Mouse (Mus musculus): ENCODE measurements around the gene Smg6. TPM values are rescaled to one million over a fixed set of nuclear protein-coding genes. Genes with fewer than 3 reads are reported as not detected.

Gene Smg6
- total and polyA plus RNA-seq, 2 experiments from 2014 or later, result 9.6 to 25.8 TPM

DNA sequence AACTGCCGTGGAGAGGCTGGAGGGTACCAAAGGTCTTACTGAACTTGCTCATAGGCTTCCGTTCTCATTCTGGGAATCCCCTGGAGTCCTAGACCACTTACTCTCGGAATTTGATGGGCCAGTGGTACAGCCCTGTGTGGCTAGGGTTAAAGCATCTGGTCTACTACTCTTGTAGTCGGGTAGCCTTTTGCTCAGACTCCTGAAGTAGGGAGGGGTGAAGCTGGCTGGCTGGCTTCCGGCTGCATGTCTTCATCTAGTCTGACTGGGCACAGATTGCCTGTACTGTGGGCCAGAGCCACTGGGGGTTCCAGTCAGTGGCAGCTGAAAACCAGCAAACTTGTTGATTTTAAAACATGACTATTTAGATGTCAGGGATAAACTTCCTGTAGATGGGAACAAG lies 167.0 kb downstream of the Smg6 start:
- Histone ChIP-seq H3K27me3 (ENCODE audit: insufficient read depth, low read length) (no peaks in the 10 kb centered on the region), H3K4me2 (ENCODE audit: low read depth) (no peak overlapping the region), H3K9ac (no peak overlapping the region), H3K27ac (ENCODE audit: low read depth, low read length) (no peak overlapping the region), H3K4me1 (ENCODE audit: insufficient read depth) (no peaks in the 10 kb centered on the region), H3K4me3 (ENCODE audit: low read depth, low read length) (no peak overlapping the region), H3K36me3 (ENCODE audit: insufficient read depth) (peaks cover 2% of the 10 kb centered on the region; the same call in 1 of the 2 replicates), H3K9me3 (ENCODE audit: low read length) (no peaks in the 10 kb centered on the region)
- TF ChIP-seq CTCF (IDR thresholded peaks at IDR 0.05; ENCODE audit: low read depth), result no peak
- 70% methylated on average over 5 of the region's 5 CpGs for WGBS
- ATAC-seq (no peak), DNase-seq (no peak)

DNA sequence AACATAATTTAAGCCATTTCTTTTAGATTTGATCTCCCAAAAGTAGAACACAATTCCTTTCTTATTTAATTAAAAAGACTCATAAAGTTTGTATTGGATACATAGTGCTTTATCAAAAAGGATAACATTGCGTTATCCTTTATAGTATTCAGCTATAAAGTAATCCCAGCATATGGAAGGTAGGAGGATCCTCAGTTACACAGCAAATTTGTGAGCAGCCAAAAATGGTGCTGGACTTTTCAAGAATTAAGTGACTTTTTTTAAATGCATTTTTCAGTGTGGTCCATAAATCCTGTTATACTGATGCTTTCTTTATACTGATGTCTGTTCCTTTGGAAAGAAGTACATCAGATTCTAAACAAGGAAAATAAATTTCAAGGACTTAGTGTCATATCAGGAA lies 169.1 kb downstream of the Smg6 start:
- no peak overlapping the region for H3K4me2 ChIP-seq (ENCODE audit: low read depth)
- H3K4me1 ChIP-seq (ENCODE audit: insufficient read depth), result no peaks in the 10 kb centered on the region
- 97% methylated on average over 1 of the region's 1 CpGs for WGBS
- H3K36me3 ChIP-seq (ENCODE audit: insufficient read depth), result peaks cover 5% of the 10 kb centered on the region; the same call in 1 of the 2 replicates
- DNase-seq (no peak), ATAC-seq (no peak)
- no peak overlapping the region for H3K9ac ChIP-seq
- TF ChIP-seq CTCF (IDR thresholded peaks at IDR 0.05; ENCODE audit: low read depth), result no peak
- no peak overlapping the region for H3K4me3 ChIP-seq (ENCODE audit: low read depth, low read length)
- H3K9me3 ChIP-seq (ENCODE audit: low read length), result no peaks in the 10 kb centered on the region
- H3K27ac ChIP-seq (ENCODE audit: low read depth, low read length), result no peak overlapping the region
- H3K27me3 ChIP-seq (ENCODE audit: insufficient read depth, low read length), result no peaks in the 10 kb centered on the region

DNA sequence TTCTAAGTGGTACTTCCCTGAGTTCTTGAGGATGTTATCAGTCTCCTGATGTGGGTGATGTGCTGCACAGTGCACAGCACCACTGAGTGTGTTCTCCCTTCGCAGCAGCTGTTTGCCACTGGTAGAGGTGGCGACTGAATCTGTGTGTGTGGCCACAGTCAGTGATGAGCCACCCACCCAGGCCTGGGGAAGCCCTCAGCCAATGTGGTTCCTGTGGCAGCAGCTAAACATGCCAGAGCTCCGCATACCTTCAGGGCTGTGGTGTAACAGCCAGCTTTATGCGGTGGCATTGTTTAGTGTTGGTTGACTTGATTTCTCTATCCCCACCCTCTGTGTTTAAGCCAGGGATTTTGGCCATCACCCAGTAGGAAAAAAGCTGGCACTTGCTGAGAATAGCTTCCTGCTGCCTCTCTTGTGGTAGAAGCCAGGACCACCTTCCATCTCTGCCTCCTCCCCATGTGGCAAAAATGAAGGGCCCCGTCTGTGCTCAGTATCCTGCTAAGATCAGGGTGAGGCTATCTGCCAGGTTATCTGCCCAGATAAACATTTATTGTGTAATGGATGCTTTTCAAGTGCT lies 177.2 kb downstream of the Smg6 start:
- Histone ChIP-seq H3K36me3 (ENCODE audit: insufficient read depth) (peaks cover 1% of the 10 kb centered on the region; the same call in 1 of the 2 replicates), H3K9ac (no peak overlapping the region), H3K27ac (ENCODE audit: low read depth, low read length) (no peak overlapping the region), H3K4me3 (ENCODE audit: low read depth, low read length) (no peak overlapping the region), H3K27me3 (ENCODE audit: insufficient read depth, low read length) (no peaks in the 10 kb centered on the region), H3K9me3 (ENCODE audit: low read length) (no peaks in the 10 kb centered on the region), H3K4me2 (ENCODE audit: low read depth) (no peak overlapping the region), H3K4me1 (ENCODE audit: insufficient read depth) (no peaks in the 10 kb centered on the region)
- ATAC-seq (no peak), DNase-seq (no peak)
- 65% methylated on average over 5 of the region's 5 CpGs for WGBS
- no peak for TF ChIP-seq CTCF (IDR thresholded peaks at IDR 0.05; ENCODE audit: low read depth)

DNA sequence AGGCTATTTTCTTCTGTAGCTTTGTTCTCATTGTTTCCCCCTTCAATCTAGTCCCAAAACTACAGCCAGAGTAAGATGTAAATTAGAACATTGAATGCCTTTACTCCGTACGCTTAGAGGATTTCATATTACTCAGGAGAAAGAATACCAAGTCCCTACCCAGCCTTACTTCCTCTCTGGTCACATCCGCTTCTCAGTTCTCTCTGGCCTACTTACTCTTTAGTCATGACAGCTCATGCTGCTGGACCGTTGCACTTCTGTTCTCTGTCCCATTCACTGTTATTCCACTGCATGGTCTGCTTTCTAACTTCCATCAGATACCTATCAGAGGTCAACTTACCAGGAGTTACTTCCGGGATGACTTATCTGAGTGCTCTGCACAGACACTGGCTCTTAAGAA lies 181.0 kb downstream of the Smg6 start:
- WGBS, result 68% methylated on average over 5 of the region's 5 CpGs
- Histone ChIP-seq H3K4me2 (ENCODE audit: low read depth) (no peak overlapping the region), H3K27ac (ENCODE audit: low read depth, low read length) (no peak overlapping the region), H3K27me3 (ENCODE audit: insufficient read depth, low read length) (no peaks in the 10 kb centered on the region), H3K9me3 (ENCODE audit: low read length) (no peaks in the 10 kb centered on the region), H3K4me1 (ENCODE audit: insufficient read depth) (no peaks in the 10 kb centered on the region), H3K36me3 (ENCODE audit: insufficient read depth) (no peaks in the 10 kb centered on the region), H3K9ac (no peak overlapping the region), H3K4me3 (ENCODE audit: low read depth, low read length) (no peak overlapping the region)
- DNase-seq, result no peak
- ATAC-seq, result no peak
- no peak for TF ChIP-seq CTCF (IDR thresholded peaks at IDR 0.05; ENCODE audit: low read depth)

DNA sequence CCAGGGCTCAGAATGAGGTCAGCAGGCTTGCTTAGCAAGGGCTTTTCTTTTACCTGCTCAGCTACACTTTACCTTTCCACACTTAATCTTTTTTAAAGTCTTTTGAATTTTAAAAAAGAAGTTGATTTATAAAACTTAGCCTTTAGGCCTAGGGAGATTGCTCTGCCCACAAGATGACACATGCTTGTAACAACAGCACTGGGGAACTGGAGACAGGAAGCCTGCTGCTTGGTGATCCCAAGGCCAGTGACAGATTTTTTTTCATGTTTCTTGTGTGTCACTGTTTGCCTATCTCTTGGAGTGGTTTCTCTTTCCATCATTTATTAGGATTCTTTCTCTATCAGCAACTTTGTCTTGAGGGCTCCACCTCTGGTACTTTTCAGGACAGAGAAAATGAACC lies 183.3 kb downstream of the Smg6 start:
- Histone ChIP-seq H3K9ac (no peak overlapping the region), H3K4me1 (ENCODE audit: insufficient read depth) (no peaks in the 10 kb centered on the region), H3K4me2 (ENCODE audit: low read depth) (no peak overlapping the region), H3K9me3 (ENCODE audit: low read length) (no peaks in the 10 kb centered on the region), H3K27me3 (ENCODE audit: insufficient read depth, low read length) (no peaks in the 10 kb centered on the region), H3K36me3 (ENCODE audit: insufficient read depth) (no peaks in the 10 kb centered on the region), H3K27ac (ENCODE audit: low read depth, low read length) (no peak overlapping the region), H3K4me3 (ENCODE audit: low read depth, low read length) (no peak overlapping the region)
- ATAC-seq (no peak), DNase-seq (no peak)
- TF ChIP-seq CTCF (IDR thresholded peaks at IDR 0.05; ENCODE audit: low read depth), result no peak

DNA sequence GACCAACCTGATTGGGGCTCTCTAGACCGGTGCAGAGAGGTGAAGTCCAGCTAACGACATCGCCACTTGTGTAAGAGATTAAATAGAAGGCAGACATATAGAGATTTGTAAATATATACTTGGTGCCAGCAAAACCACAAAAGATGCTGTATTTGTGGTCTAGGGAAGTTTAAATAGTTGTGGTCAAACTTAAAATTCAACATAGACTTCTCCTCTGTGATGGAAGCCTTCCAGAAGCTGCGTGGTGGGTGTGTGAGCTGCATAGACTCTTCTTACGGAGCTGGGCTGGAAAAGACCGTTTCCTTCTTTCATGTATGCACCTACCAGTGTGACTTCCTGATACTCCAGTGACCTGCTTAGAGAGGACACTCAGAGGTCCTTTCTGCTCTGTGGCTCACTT lies 190.8 kb downstream of the Smg6 start:
- H3K9me3 ChIP-seq (ENCODE audit: low read length), result no peaks in the 10 kb centered on the region
- no peaks in the 10 kb centered on the region for H3K4me1 ChIP-seq (ENCODE audit: insufficient read depth)
- no peaks in the 10 kb centered on the region for H3K27me3 ChIP-seq (ENCODE audit: insufficient read depth, low read length)
- no peak for DNase-seq
- H3K4me3 ChIP-seq (ENCODE audit: low read depth, low read length), result no peak overlapping the region
- no peaks in the 10 kb centered on the region for H3K36me3 ChIP-seq (ENCODE audit: insufficient read depth)
- no peak overlapping the region for H3K27ac ChIP-seq (ENCODE audit: low read depth, low read length)
- no peak overlapping the region for H3K4me2 ChIP-seq (ENCODE audit: low read depth)
- no peak for ATAC-seq
- 86% methylated on average over 6 of the region's 6 CpGs for WGBS
- no peak overlapping the region for H3K9ac ChIP-seq
- no peak for TF ChIP-seq CTCF (IDR thresholded peaks at IDR 0.05; ENCODE audit: low read depth)

DNA sequence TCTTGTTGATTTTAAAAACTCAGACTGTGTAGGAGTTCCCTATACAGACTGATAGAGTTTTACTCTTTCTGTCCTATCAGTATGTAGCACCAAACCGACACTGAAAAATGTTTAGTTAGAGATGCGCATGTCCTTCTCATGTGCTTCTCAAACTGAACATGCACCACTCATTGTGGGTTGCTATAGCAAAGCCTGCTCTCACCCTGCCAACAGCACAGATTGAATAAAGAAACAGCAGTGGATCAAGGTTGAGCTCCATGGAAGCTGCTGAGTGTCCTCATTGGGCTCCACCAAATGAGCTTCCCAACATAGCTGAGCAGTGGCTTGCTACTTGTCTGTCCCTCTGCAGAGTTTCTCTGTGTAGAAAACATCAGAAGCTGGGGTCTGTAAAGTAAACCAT lies 192.5 kb downstream of the Smg6 start:
- H3K36me3 ChIP-seq (ENCODE audit: insufficient read depth), result no peaks in the 10 kb centered on the region
- H3K9me3 ChIP-seq (ENCODE audit: low read length), result no peaks in the 10 kb centered on the region
- ATAC-seq, result peak; percentile 48
- WGBS, result 82% methylated on average over 2 of the region's 2 CpGs
- no peaks in the 10 kb centered on the region for H3K4me1 ChIP-seq (ENCODE audit: insufficient read depth)
- H3K4me2 ChIP-seq (ENCODE audit: low read depth), result no peak overlapping the region
- no peak for DNase-seq
- H3K27me3 ChIP-seq (ENCODE audit: insufficient read depth, low read length), result no peaks in the 10 kb centered on the region
- H3K27ac ChIP-seq (ENCODE audit: low read depth, low read length), result no peak overlapping the region
- no peak overlapping the region for H3K4me3 ChIP-seq (ENCODE audit: low read depth, low read length)
- no peak overlapping the region for H3K9ac ChIP-seq
- TF ChIP-seq CTCF (IDR thresholded peaks at IDR 0.05; ENCODE audit: low read depth), result no peak
